Mouse (Mus musculus) urinary bladder, postnatal 4 days (tissue): ENCODE measurements around the gene Narfl.
A peak's percentile ranks its signal among the peaks of the same experiment; 100 is the strongest.

Source experiments
- DNase-seq, 2 experiments: peaks; one replicate each; pipeline ENCODE4 v3.0.0; 2021 to 2022; ENCODE audit warnings: low spot score in 2 of 2

The Narfl gene

DNA sequence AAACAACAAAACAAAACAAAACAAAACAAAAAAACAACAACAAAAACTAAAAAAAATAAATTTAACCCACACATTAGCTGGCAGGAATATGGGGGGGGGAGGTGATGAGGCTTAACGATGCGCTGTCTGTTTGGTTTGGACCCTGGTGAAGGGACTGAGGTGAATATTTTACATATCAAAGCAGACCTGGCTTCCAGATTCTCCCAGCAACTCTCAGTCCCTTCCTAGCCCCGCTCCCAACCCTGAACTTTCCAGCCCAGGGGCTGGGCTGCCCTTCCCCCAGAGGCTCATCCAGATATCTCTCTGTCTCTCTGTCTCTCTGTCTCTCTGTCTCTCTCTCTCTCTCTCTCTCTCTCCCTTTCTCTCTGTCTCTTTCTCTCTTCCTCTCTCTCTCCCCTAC is 11.0 kb upstream of the Narfl start:
- no peak for DNase-seq

DNA sequence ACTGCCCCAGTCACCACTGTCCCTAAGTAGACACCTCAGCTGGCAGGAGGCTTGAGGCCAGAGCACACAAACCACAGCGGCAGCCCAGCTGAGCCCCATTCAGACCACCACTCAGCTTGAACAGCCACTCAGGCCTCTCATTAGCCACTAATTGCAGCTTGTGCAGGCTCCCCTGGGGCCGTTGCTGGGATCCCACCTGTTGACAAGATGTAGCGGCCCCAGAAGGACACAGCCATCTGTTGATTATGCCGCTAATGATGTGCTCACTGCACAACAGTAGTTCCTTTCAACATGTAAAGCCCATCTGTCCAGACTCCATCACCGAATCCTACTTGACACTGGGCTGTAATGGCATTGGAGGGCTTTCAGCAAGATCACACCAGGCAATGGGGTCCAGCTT is 7.7 kb upstream of the Narfl start:
- no peak for DNase-seq

DNA sequence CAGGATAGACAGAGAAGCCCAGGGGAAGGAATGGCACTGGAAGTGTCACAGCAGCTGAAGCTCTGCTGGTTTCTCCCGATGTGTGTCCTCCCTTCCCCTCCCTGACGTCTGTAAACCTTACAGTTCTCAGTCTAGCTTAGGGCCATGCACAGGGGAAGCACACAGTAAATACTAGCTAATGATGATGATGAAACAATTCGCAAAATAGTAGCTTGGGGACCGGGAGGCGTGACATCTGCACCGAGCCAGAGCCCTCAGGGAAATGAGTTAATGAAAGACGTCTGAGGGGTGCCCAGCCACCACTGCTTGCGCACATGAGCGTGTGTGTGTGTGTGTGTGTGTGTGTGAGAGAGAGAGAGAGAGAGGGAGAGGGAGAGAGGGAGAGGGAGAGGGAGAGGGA is 4.2 kb upstream of the Narfl start:
- DNase-seq: no peak

DNA sequence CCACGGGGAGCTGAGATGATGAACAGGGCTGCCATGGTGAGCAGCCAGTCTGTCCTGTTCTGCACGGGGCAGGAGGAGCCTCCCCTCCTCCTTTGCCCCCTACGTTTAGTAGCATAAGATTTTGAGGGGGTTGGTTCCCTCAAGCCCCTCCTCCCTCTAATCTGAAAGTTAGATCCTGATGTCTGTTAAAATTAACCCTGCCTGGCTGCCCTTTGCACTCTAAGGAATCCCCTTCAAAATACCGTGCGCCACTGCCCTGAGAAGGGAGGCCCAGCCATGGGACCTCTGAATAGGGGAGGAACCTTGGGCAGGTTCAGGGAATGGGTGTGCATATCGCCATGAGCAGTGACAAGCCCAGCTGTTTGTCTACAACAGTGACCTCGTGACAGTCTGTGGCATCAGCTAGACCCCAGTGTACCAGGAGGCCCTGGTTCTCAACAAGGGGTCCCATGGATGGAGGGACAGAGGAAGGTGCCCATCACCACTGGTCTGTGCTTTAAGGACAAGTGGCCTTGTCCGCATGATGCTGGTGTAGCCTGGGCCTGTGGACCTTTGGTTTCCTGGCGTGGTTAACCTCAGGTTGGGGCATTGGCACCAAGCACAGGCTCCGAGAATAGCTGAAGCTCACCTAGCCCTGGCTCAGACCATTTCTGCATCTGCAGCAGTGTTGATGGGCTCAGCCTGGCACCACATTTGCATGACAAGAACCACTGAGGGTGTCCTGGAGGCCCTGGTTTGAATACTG is 1.9 kb downstream of the Narfl start:
- no peak for DNase-seq

DNA sequence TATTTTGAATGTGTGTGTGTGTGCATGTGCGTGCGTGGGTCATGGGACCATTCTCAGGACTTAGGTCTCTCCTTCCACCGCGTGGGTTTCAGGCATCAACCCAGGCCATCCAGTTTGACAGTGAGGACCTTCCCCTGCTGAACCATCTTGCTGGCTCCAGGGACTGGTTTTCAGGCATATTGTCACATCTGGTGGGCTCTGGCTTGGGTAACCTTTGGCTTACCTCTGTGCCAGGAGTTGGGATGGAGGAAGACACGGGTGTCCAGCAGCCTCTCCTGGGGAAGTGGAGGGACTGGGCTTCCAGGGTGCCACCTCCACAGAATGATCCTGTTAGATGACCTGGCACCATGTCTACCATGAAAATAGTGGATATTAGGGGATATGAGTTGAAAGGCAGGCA is 4.4 kb downstream of the Narfl start:
- DNase-seq: no peak

DNA sequence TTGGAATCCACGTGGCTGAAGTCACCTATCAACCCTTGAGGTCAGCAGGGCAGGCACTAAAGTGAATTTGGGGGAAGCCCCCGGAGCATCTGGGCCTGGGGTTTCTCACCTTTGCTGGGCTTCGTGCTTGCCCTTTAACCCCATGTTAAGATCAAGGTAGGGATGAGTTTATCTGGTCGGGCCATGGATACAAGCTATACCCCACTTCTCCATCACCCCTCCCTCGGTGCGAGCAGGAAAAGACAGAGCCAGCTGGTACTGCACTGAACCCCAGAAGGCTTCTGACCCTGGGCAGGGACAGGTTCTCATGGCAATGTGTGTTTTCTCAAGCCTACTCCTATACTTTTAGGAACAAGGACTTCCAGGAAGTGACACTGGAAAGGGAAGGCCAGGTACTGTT is 7.8 kb downstream of the Narfl start:
- DNase-seq: no peak

DNA sequence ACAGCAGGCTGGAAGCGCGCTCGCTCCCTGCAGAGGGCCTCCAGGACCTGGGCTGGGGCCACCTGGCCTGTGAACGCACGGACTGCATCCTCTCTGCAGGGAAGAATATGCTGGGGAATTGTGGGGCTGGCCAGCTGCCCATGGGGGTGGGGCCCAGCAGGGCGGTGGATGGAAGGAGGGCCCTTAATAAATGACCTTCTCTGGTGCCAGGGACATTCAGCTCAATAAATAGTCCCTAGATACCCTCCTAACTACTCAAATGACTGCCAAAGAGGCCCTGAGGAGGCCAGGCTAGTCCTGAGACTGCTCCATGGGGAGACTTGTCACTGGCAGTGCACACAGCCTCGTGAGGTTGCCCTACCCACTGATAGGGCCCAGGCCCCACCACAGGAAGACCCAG is 9.5 kb downstream of the Narfl start:
- DNase-seq: no peak

DNA sequence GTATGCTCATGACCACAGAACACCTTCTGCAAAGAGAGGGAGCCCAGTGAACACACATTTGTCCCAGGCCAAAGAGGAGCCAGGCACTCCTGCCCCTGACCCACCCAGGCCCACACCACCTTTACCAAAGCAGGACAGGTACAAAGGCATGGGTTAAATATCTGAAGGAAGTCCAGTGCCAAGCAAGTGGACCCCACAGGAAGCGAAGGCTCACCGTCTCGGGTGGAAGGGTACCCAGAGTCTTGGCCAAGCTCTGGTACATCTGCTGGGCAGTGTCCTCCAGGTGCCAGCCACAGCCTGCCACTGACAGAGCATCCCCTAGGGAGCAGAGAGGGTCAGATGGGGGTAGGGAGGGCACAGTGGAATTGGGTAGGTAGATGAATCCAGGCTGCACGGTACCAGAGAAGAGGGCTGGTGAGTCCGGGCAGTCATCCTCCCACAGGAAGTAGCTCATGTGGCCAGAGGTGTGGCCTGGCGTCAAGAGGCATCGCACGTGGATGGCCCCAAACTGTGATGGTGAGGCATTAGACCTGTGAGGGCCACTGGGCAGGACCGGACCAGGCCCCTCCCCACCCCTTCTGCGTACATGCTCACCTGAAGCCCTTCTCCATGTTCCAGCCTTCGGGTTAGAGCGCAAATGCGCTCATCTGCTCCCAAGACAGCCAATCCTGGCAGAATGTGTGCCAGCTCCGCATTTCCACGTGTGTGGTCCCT is 10.4 kb downstream of the Narfl start:
- no peak for DNase-seq

DNA sequence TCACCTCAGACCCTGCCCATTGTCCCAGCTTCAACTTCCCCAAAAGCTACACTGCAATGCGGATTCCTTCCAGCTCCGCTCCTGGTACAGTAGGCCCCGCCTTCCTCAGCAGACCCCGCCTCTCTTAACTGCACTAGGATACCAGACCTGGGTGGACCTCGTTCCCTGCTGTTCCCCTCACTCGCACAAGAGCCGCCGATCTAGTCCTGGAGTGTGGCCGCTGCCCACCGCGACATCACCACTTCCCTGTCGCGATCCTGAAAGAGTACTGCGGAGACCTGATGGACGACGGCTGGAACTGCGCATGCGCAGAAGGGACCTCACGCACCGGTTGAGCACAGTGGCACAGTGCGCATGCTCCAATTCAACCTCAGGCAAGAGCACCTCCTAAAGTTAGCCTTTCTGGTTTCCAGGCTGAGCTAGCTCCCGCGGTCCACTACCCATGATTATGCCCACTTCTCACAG is 11.7 kb downstream of the Narfl start, which contains the start of gene Haghl:
Haghl (minus strand) TSS at position 393 of the 465 bp plus-strand sequence.
- DNase-seq: peak; percentile 90 to 95

DNA sequence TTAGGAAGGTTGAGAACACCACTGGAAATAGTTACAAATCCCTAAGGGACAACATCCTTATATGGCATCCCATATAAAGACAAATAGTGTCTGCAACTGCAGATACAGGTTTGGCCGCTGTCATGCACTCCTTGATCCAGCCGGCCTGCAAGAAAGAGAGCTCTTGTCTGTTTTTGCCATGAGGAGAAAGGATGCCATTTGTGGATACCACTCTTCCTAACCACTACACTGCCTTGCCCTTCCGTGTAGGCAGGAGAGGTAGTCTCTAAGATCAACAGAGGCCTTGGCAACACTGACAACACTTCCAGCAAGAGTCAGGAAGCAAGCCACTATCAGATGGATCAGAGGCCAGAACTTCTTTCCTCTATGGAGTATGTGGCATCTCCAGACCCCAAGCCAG is 12.7 kb downstream of the Narfl start, which contains the start of gene Ccdc78:
Ccdc78 (plus strand) TSS at position 301 of the 400 bp plus-strand sequence.
- no peak for DNase-seq

DNA sequence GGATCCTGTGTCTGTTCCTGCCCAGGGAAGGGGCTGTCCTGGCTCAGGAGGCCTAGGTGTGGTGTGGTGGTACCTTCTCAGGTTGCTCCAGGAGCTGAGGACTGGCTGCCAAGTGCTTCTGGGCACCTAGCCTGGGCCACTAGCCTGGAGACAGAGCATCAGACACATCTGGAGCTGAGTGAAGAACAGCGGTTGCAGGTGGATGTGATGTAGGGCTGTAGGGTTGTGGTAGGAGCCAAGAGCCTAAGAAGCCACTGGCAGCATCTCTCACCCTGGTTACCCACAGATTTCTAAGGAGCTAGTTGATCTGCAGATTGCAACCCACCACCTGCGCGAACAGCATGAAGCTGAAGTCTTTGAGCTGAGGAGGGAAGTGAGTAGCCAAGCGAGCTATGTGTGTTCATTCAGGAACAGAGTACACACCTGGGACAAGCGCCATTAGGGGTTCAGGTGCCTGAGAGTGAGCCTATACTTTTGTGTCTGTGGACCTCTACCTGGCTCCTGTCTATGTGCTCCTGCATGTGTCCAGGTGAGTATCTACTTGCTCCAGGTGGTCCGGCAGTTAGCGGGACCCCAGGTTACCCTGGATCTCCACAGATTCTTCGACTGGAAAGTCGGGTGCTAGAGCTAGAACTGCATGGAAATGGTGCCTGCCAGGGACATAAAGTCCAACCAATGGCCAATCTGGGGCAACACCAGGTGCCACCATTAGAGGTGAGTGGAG is 13.4 kb downstream of the Narfl start:
- DNase-seq: no peak

DNA sequence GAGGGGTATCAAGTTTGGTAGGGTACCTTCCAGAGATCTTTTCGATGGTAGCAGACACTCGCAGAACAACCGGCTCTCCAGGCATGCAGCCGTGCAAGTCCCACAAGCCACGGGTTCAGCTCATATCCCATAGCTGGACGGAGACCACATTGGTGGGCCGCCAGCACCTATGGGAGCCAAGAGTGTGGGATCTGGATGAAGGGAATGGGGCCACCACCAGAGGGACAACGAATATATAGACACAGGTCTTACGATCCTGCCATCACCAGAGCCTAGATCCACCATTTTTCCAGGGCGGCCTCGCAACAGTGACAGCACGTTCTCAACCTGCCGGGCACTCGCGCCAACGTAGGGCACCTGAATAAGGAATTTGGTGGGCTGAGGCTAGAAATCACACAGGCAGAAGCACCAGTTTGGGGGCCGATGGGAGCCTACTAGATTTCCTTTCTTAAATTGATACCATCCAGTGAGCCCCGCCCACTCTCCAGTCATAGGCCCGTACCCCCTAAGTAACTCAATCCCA is 17.8 kb downstream of the Narfl start:
- DNase-seq: no peak

DNA sequence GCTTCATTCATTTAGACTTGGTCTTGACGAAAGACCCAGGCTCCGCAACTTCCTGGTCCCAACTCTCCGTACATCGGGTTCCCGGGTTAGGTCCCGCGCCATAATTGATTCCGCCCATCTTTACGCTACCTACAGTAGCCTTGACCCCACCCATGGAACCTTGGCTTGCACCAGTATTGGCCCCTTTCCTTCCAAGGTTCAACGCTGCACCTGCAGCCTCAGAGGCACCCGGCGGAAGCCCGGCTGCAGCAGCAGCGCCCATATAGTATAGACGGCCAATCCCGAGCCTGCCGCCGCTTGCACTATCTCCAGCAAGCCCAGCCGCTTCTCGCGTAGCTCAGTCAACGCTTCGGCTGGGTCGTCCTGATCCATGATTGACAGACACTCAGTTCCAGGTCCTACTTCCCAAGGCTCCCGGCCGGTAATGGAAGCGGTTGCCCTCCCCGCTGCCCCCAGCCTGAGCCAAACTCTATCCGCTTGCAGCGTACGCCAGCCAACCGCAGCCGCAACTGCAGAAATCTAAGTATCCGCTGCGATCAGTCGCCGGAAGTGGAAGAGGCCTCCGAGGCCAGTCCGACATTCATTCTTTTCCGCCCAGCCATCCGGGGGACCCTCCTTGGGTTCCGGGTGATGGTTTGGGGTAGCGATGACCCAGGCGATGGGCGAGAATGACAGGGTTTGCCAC is 18.4 kb downstream of the Narfl start:
- DNase-seq: peak; percentile 84 to 90

DNA sequence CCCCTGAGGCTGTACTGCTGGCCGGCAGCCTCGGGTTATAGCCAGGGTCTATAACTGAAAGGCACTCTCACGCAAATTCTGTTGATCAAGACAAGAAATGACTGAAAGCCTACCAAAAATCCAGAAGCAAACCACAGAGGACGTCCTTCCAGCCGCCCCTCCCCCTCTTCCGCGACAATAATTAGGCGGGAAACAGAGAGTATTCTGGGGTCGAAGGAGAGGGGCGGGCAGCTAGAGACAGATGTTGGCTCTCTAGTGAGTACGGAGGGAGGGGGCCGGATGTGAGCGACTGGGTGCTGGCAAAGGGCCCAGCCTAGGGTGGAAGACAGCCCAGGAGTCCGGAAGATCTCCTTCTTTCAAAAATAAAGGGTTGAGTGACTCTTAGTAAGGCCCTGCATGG is 19.0 kb downstream of the Narfl start, which contains the start of gene Fam173a:
Fam173a (minus strand) TSS at position 287 of the 400 bp plus-strand sequence.
- peak; percentile 78 to 79 for DNase-seq

DNA sequence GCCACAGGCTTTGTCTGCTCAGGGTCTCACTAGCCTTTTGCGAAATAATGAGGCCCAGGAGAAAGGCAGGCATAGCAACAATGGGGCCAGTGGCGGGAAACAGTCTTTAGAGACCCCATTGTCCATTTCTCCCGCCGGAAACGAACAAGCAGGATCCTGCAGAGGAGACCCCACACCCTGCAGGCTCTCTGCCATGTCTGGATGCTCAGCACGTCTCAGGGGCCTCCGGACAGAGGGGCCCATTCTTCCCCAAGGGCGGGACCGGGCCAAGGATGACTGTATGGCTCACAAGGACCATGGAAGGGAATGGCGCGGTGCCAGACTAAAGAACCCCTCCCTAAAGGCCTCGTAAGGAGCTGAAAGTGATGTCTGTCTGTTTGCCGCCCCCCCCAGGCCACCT is 20.6 kb downstream of the Narfl start:
- DNase-seq: no peak

DNA sequence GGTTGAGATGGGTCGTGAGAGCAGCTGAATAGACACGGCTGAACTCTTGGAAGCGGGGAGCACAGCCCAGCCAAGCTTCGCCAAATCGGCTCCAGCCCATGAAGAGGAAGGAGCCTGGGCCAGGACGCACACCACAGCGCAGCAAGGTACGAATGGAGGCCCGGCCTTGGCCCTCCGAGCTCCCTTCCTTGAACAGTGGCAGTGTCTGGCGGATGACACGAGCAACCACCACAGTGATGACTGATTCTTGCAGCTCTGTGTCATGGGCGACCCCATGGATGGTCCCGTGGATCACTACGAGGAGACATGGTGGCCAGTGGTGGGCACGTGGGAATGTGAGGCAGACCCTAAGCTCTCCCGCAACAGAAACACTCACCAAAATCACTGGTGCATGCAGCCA is 21.4 kb downstream of the Narfl start:
- no peak for DNase-seq

DNA sequence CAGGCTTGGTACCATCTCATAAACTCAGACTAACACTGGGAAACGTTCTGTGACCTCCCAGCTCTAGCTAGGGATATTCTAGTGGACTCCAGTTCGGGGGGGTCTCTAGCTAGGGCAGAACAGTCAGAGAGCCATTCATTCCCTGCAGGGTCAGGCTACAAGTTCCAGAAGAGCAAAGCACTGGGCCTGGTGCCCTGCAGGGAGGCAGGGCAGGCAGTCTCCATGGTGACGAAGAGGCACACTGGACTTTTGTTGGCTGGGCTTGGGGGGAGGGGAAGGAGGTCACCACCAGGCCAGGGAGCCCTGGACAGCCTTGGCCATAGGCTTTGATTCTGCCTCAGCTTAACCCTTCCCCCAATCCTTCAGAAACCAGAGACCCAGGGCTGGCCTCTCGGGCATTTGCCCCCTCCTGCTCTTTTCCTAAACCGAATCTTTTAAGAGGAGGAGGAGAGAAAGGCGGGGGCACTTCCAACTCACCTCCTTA is 22.1 kb downstream of the Narfl start, which contains the start of gene AC134908.4:
AC134908.4 (minus strand) TSS at position 51 of the 484 bp plus-strand sequence.
- no peak for DNase-seq

DNA sequence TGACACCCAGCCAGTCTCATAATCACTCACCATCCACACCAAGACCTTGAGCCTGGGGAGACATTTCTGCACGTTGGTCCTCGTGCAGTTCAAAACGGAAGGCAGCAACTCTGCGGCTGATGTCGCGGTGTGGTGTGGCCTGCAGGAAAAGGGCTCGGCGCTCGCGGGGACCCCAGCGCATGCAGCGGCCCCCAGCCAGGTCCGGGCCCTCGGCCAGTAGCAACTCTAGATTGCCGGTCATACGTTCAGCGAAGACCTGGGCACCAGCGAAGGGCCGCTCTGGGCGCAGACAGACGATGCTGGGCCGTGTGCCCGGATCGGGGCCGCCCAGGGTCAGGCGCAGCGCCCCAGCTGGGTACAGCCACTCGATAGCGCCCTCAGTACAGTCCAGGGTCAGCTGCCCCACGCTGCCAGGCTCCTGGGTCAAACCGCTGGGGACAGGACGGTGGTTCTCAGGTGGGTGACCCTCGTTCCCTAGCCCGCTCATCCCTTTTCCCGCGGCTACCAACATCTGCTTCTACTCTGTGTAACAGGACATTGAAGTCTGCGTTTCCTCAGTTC is 22.7 kb downstream of the Narfl start:
- no peak for DNase-seq

DNA sequence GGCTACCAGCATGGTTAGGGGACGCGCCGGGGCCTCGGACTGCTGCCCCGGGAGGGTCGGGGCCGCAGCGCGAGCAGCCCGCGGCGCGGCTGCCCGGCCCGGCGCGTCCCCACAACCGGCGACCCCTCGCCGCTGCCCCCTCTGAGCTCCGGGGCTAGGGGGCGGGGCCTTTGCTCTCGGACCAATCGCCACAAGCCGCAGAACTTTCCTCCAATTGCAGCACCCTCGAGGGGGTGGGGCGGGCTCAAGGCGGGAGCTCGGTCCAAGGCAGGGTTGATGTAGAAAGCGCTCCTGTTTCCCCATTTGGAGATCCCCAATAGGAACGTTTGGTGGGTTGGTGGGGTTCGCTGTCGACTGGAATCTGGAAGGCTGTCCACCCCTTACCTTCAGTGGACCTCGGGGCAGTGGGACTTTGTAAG is 23.4 kb downstream of the Narfl start, which contains the start of gene Metrn:
Metrn (minus strand) TSS at position 186 of the 419 bp plus-strand sequence.
- DNase-seq: peak; percentile 82 to 91

DNA sequence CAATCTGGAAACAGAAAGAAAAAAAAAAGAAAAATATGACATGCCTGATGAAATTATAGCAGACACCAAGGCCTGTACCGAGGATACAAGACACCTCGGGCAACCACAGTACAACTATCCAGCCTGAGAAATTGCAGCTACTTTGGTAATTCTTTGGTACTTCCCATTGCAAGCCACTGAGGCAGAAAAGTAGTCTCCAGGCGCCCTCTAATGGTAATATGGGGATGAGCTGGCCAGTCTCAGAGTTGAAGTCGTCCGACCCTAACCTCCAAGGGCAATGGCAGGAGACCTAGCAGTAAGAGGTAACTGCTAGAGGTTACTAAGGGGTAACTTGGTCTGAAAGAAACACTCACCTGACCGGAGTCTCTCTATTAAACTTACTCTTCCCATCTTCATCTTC is 27.5 kb downstream of the Narfl start:
- DNase-seq: no peak
